Mouse (Mus musculus): ENCODE measurements around the gene Pbrm1. TPM values are rescaled to one million over a fixed set of nuclear protein-coding genes. Genes with fewer than 3 reads are reported as not detected.
A peak's percentile ranks its signal among the peaks of the same experiment; 100 is the strongest.

Pbrm1 gene
- polyA plus RNA-seq, 1 experiment from 2014 or later = 116 TPM

DNA sequence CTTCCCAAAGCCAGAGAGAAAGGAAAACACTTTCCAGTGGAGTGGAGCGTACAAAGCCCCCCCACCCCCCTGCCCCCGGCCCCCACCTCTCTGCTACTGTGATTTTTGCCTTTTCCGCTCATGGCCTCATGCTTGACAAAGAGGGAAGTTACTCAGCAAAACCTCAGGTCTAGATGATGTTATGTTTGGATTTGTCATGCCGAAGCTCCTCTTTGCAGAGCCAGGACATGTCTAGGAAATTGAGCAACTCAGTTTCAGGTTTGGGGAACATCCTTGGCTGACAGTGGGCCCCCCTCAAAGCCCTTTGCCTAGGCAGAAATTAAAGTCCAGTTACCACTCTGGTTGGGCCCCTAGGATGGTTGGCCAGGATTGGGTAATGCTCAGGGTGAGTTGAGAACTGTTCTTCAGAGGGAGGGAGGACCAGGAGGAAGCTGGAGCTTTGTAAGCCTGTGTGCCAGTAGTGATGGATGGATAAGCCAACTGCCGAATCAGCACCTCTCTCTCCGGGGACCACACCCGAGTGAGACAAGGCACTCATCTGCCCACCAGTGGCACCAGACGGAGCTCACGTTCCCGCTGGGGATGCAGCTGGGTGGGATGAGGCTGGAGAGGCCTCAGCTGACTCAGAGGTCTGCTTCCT is 147.2 kb downstream of the Pbrm1 start:
- H3K9ac ChIP-seq (ENCODE audit: low read depth, low read length) = no peak overlapping the region
- ATAC-seq (ENCODE audit: low FRiP score, low TSS enrichment) = peak; percentile 20; the same call in 1 of the 2 replicates
- H3K27ac ChIP-seq (ENCODE audit: low read depth, low read length) = no peak overlapping the region; the same call in 1 of the 2 replicates
- H3K4me2 ChIP-seq (replicated peaks; ENCODE audit: low read depth, low read length) = peak overlapping the region; percentile 29
- H3K36me3 ChIP-seq (ENCODE audit: control insufficient read depth, insufficient read depth, low read length) = peaks cover 12% of the 10 kb centered on the region
- 27% methylated on average over 10 of the region's 10 CpGs for whole genome bisulfite sequencing
- no peaks in the 10 kb centered on the region for H3K27me3 ChIP-seq (ENCODE audit: control insufficient read depth, insufficient read depth, low read length)
- peak overlapping the region; percentile 5; the same call in 1 of the 2 replicates for H3K4me3 ChIP-seq (ENCODE audit: low read length)
- no peaks in the 10 kb centered on the region for H3K9me3 ChIP-seq (ENCODE audit: control insufficient read depth, low read length)
- H3K4me1 ChIP-seq (ENCODE audit: control insufficient read depth, insufficient read depth, low read length) = peaks cover 26% of the 10 kb centered on the region; the same call in 1 of the 2 replicates

DNA sequence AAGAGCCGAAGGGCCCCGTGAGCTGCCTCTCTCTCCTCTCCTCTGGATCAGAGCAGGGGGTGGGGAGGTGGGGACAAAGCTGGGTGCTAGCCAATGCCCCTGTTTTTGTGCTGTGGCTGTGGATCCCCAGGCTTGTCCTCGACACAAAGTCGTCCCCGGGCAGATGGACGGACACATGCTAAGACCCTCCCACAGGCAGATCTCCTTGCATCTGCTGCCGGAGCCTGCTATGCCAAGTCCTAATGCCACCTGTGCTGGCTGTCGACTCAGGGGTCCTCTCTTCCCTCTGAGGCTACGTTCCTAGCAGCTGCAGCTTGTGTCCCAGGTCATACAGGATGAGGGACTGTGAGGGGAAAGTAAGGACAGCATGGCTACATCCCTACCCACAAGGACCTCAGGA is 147.9 kb downstream of the Pbrm1 start:
- peak overlapping the region; percentile 37; the same call in 1 of the 2 replicates for H3K9ac ChIP-seq (ENCODE audit: low read depth, low read length)
- H3K27me3 ChIP-seq (ENCODE audit: control insufficient read depth, insufficient read depth, low read length) = no peaks in the 10 kb centered on the region
- H3K36me3 ChIP-seq (ENCODE audit: control insufficient read depth, insufficient read depth, low read length) = peaks cover 20% of the 10 kb centered on the region
- 40% methylated on average over 9 of the region's 9 CpGs for WGBS
- H3K27ac ChIP-seq (ENCODE audit: low read depth, low read length) = peak overlapping the region; percentile 4; the same call in 1 of the 2 replicates
- peak overlapping the region; percentile 29 for H3K4me2 ChIP-seq (replicated peaks; ENCODE audit: low read depth, low read length)
- peak overlapping the region; percentile 28; the same call in 1 of the 2 replicates for H3K4me3 ChIP-seq (ENCODE audit: low read length)
- H3K9me3 ChIP-seq (ENCODE audit: control insufficient read depth, low read length) = no peaks in the 10 kb centered on the region
- ATAC-seq (ENCODE audit: low FRiP score, low TSS enrichment) = no peak
- H3K4me1 ChIP-seq (ENCODE audit: control insufficient read depth, insufficient read depth, low read length) = peaks cover 24% of the 10 kb centered on the region; the same call in 1 of the 2 replicates

DNA sequence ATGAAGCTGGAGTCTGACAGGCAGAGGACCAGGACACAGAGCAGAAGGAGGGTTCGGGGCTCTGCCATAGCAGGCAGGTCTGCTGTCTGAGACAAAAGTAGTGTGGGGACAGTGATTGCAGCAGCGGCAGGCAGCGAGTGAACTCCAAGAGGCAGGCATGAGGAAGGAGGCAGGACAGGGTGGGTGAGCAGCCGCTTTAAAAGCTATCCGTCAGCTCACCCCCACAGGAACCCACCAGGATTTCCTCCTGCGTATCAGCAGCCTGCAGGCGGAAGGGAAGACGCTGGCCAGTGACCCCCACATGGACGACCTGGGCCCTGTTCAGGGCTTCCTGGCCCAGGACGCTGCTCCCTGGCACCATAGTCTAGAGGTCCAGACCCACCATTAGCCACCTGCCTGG is 149.5 kb downstream of the Pbrm1 start, which contains the start of gene Stab1:
Gene Stab1, minus strand, starts transcription at position 217 of the 400 bp plus-strand sequence.
- Histone ChIP-seq H3K9me3 (ENCODE audit: control insufficient read depth, low read length) (no peaks in the 10 kb centered on the region), H3K27ac (ENCODE audit: low read depth, low read length) (peak within 1 kb of the TSS; percentile 39; the same call in 1 of the 2 replicates), H3K4me2 (replicated peaks; ENCODE audit: low read depth, low read length) (peak within 1 kb of the TSS; percentile 29), H3K4me3 (ENCODE audit: low read length) (peak within 1 kb of the TSS; percentile 28), H3K36me3 (ENCODE audit: control insufficient read depth, insufficient read depth, low read length) (peaks cover 36% of the 10 kb centered on the region), H3K27me3 (ENCODE audit: control insufficient read depth, insufficient read depth, low read length) (no peaks in the 10 kb centered on the region), H3K4me1 (ENCODE audit: control insufficient read depth, insufficient read depth, low read length) (peaks cover 21% of the 10 kb centered on the region; the same call in 1 of the 2 replicates), H3K9ac (ENCODE audit: low read depth, low read length) (peak within 1 kb of the TSS; percentile 37; the same call in 1 of the 2 replicates)
- no peak for ATAC-seq (ENCODE audit: low FRiP score, low TSS enrichment)
- WGBS = 22% methylated on average over 10 of the region's 10 CpGs

GRCm38 (mm10) chr14:31169508-31169907 is 150.6 kb downstream of the Pbrm1 start:
- no peak overlapping the region for H3K9ac ChIP-seq (ENCODE audit: low read depth, low read length)
- H3K4me2 ChIP-seq (replicated peaks; ENCODE audit: low read depth, low read length) = no peak overlapping the region
- H3K36me3 ChIP-seq (ENCODE audit: control insufficient read depth, insufficient read depth, low read length) = peaks cover 46% of the 10 kb centered on the region
- no peaks in the 10 kb centered on the region for H3K27me3 ChIP-seq (ENCODE audit: control insufficient read depth, insufficient read depth, low read length)
- 76% methylated on average over 6 of the region's 6 CpGs for WGBS
- H3K4me3 ChIP-seq (ENCODE audit: low read length) = no peak overlapping the region
- H3K27ac ChIP-seq (ENCODE audit: low read depth, low read length) = no peak overlapping the region
- no peaks in the 10 kb centered on the region for H3K9me3 ChIP-seq (ENCODE audit: control insufficient read depth, low read length)
- ATAC-seq (ENCODE audit: low FRiP score, low TSS enrichment) = no peak
- H3K4me1 ChIP-seq (ENCODE audit: control insufficient read depth, insufficient read depth, low read length) = peaks cover 21% of the 10 kb centered on the region; the same call in 1 of the 2 replicates

DNA sequence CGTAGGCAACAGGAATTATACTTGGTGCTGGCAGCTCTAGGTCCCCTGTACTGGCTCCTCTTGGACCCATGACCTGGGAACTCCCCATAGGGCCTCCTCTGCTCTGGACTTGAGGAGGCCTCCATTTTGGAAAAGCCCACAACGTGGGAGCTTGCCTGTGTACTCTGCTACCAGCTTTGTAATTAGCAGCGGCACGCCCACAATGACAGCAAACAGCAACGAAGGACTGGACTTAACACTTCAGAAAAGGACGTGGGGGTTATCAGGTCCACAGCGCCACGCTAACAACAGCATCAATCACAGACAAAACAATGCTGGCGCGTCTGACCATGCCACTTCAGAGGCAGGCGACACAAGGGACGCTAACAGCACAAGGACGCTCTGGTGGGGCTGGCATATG is 152.0 kb downstream of the Pbrm1 start:
- no peaks in the 10 kb centered on the region for H3K9me3 ChIP-seq (ENCODE audit: control insufficient read depth, low read length)
- H3K4me2 ChIP-seq (replicated peaks; ENCODE audit: low read depth, low read length) = no peak overlapping the region
- peaks cover 61% of the 10 kb centered on the region for H3K36me3 ChIP-seq (ENCODE audit: control insufficient read depth, insufficient read depth, low read length)
- H3K27ac ChIP-seq (ENCODE audit: low read depth, low read length) = no peak overlapping the region
- H3K4me1 ChIP-seq (ENCODE audit: control insufficient read depth, insufficient read depth, low read length) = peaks cover 12% of the 10 kb centered on the region; the same call in 1 of the 2 replicates
- no peak for ATAC-seq (ENCODE audit: low FRiP score, low TSS enrichment)
- H3K4me3 ChIP-seq (ENCODE audit: low read length) = no peak overlapping the region
- H3K9ac ChIP-seq (ENCODE audit: low read depth, low read length) = no peak overlapping the region
- WGBS = 86% methylated on average over 13 of the region's 13 CpGs
- no peaks in the 10 kb centered on the region for H3K27me3 ChIP-seq (ENCODE audit: control insufficient read depth, insufficient read depth, low read length)

Other genes starting within 250 kb of the Pbrm1 start
- 26.8 and 29.5 TPM in 2 replicates for gene Tmem110, start 193.5 kb upstream of the Pbrm1 start, polyA plus RNA-seq (2014; fragmentation: Nextera tagmentation; extraction: Ambion mirVana)
- gene Mustn1, start 139.9 kb upstream of the Pbrm1 start, polyA plus RNA-seq (2014; fragmentation: Nextera tagmentation; extraction: Ambion mirVana) = 2.7 TPM in 2 replicates
- gene Itih4, start 132.7 kb upstream of the Pbrm1 start, polyA plus RNA-seq (2014; fragmentation: Nextera tagmentation; extraction: Ambion mirVana) = 0.12 and 0.26 TPM in 2 replicates
- gene Itih3, start 95.4 kb upstream of the Pbrm1 start, polyA plus RNA-seq (2014; fragmentation: Nextera tagmentation; extraction: Ambion mirVana) = 0.30 TPM in 1 of 2 replicates, not detected in the other
- gene Itih1, start 75.8 kb upstream of the Pbrm1 start, polyA plus RNA-seq (2014; fragmentation: Nextera tagmentation; extraction: Ambion mirVana) = 0.08 and 0.10 TPM in 2 replicates
- gene Nek4, start 67.8 kb upstream of the Pbrm1 start, polyA plus RNA-seq (2014; fragmentation: Nextera tagmentation; extraction: Ambion mirVana) = 11.1 and 20.3 TPM in 2 replicates
- gene Glt8d1, start 17.7 kb upstream of the Pbrm1 start, polyA plus RNA-seq (2014; fragmentation: Nextera tagmentation; extraction: Ambion mirVana) = 66.5 and 72.9 TPM in 2 replicates
- gene Spcs1, start 17.5 kb upstream of the Pbrm1 start, polyA plus RNA-seq (2014; fragmentation: Nextera tagmentation; extraction: Ambion mirVana) = 350 and 462 TPM in 2 replicates
- 146 and 166 TPM in 2 replicates for gene Gnl3, start within 50 bp of the Pbrm1 start, polyA plus RNA-seq (2014; fragmentation: Nextera tagmentation; extraction: Ambion mirVana)
- 98.5 and 124 TPM in 2 replicates for gene Smim4, start 109.8 kb downstream of the Pbrm1 start, polyA plus RNA-seq (2014; fragmentation: Nextera tagmentation; extraction: Ambion mirVana)
- 377 and 517 TPM in 2 replicates for gene Nt5dc2, start 111.9 kb downstream of the Pbrm1 start, polyA plus RNA-seq (2014; fragmentation: Nextera tagmentation; extraction: Ambion mirVana)
- 39.8 and 41.1 TPM in 2 replicates for gene Stab1, start 149.5 kb downstream of the Pbrm1 start, polyA plus RNA-seq (2014; fragmentation: Nextera tagmentation; extraction: Ambion mirVana)
- gene Tnnc1, start 189.2 kb downstream of the Pbrm1 start, polyA plus RNA-seq (2014; fragmentation: Nextera tagmentation; extraction: Ambion mirVana) = 3.0 and 3.9 TPM in 2 replicates
- gene Nisch, start 197.8 kb downstream of the Pbrm1 start, polyA plus RNA-seq (2014; fragmentation: Nextera tagmentation; extraction: Ambion mirVana) = 259 and 375 TPM in 2 replicates
- 0.56 and 0.64 TPM in 2 replicates for gene Sema3g, start 198.7 kb downstream of the Pbrm1 start, polyA plus RNA-seq (2014; fragmentation: Nextera tagmentation; extraction: Ambion mirVana)
- 12.4 and 14.7 TPM in 2 replicates for gene Phf7, start 232.2 kb downstream of the Pbrm1 start, polyA plus RNA-seq (2014; fragmentation: Nextera tagmentation; extraction: Ambion mirVana)
- gene Bap1, start 232.3 kb downstream of the Pbrm1 start, polyA plus RNA-seq (2014; fragmentation: Nextera tagmentation; extraction: Ambion mirVana) = 60.0 and 90.3 TPM in 2 replicates